Mouse (Mus musculus) spleen, adult 10 weeks (tissue): ENCODE measurements around the gene Sox15. TPM values are rescaled to one million over a fixed set of nuclear protein-coding genes. Genes with fewer than 3 reads are reported as not detected.

Experiments used
- polyA plus RNA-seq: library from polyadenylated mRNA; stranded (reverse); fragments of 350-450 nt; fragmentation: Illumina TruSeq; extraction: RNeasy Lipid Tissue Mini Kit (QIAGEN cat#74804); gene quantifications from one replicate; pipeline ENCODE4 v1.2.3, GENCODE M21; 2015; ENCODE audit warnings: low replicate concordance; ENCODE audit not compliant: insufficient read depth

Gene Sox15
- polyA plus RNA-seq = not detected

DNA sequence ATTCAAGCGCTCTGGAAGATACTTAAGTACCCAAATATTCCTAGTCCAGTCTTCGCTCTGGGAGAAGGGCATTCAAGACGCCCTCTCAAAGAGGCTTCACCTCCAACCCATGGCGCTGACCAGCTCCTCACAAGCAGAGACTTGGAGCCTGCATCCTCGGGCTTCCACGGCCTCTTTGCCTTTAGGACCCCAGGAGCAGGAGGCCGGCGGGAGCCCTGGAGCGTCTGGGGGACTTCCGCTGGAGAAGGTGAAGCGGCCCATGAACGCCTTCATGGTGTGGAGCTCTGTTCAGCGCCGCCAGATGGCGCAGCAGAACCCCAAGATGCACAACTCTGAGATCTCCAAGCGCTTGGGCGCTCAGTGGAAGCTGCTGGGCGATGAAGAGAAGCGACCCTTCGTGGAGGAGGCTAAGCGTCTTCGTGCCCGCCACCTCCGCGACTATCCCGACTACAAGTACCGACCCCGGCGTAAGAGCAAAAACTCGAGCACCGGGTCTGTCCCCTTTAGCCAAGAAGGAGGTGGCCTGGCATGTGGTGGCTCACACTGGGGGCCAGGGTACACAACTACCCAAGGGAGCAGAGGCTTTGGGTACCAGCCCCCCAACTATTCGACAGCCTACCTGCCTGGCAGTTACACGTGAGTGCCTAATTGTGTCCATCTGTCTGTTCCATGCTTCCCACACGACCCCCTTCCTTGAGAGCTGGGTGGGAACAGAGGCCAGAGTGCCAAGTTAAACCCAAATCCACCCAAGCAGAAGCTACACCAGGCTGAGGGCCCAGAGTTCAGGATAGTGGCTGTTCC is at the start of gene Sox15:
Sox15 (plus strand) TSS at position 51 of the 801 bp plus-strand sequence.

GRCm38 (mm10) chr11:69605726-69606490 is 49.2 kb upstream of the Sox15 start, which contains the start of gene Atp1b2:
Gene Atp1b2, minus strand, starts transcription at chr11:69605942.

DNA sequence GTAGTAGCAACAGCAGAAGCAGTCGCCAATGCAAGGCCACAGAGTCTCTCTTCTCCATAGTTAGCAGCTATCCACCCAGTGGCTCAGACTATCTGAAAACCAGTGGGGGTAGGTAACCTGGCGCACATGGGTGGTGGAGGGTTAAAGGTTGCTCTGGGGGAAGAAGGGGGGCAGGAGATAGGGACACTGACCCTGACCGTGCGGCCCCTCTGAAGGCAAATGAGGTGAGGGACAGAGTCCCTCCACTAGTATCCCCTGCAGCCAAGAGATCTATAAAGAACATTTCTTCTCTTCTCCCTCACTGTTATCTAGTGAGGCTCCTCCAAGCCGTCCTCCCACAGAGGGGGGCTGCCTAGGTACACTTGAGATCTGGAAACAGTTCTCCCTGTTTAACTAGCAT is 37.3 kb upstream of the Sox15 start, which contains the start of gene Shbg:
Shbg (minus strand) TSS at position 101 of the 400 bp plus-strand sequence.

DNA sequence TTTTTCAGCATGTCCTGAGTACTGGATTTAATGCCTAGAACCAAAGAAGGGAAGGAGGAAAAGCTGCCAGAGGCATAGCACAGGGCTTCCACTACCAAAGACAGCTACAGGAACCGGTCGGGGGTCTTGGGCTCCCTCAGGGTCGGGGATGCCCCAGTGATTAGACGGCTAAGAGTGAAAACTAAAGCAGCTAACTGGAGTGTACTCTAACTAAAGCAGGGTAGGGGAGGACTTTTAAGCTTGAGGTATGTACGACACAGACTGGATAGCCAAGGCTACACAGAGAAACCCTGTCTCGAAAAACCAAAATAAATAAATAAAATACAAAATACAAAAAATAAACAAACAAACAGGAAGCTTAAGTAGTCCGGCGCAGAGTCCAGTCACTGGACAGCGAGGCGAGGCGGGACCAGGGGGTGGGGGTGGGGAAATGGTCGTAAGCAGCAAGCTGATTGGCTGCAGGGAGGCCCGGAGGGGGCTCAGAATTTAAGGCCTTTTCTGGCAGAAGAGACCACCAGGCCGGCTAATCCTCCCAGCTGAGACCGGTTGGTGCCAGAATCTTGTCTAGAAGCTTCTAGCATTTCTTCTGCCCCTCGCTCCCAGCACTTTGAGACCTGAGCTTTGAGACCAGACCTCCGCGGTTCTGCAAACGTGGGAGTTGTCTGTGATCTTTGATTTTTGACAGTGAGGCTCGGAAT is 33.4 kb upstream of the Sox15 start, which contains the start of gene Sat2:
Sat2 (plus strand) TSS at position 454 of the 698 bp plus-strand sequence.

DNA sequence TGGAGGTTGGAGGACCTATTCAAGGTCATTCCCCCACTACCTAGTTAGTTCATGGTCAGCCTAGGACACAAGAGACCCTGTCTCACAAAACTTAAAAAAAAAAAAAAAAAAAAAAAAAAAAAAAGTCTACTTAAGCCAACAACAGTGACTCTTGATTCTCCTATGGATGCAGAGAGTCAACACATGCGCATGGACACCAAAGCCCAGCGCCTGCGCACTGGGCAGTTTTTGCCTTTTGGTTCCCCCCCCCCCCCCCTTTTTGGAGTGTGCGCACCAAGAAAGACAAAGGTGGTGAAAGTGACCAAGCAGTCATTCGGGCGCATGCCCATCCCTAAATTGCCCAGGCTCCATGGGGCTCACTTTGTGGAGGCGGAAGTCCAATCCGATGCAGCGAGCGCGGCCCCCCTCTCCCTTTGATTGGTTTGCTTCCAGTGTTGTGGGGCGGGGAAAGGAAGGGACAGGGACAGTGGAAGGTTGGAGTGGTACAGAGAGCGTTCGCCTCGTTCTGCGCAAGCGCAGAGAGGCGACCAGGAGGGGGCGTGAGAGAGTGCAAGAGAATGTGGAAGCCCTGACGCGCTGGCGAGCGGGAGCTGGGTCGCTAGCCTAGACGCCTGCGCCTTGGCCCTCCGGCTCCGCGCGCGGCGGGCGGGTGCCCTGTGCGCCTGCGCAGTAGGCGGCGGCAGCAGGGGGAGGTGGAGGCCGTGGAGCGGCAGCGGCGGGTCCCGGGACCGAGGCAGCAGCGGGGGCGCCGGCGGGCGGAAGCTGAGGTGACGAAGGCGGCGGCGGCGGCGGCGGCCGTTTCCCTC is 22.6 kb upstream of the Sox15 start, which contains the start of gene Fxr2:
Fxr2 (plus strand) TSS at position 707 of the 806 bp plus-strand sequence.

DNA sequence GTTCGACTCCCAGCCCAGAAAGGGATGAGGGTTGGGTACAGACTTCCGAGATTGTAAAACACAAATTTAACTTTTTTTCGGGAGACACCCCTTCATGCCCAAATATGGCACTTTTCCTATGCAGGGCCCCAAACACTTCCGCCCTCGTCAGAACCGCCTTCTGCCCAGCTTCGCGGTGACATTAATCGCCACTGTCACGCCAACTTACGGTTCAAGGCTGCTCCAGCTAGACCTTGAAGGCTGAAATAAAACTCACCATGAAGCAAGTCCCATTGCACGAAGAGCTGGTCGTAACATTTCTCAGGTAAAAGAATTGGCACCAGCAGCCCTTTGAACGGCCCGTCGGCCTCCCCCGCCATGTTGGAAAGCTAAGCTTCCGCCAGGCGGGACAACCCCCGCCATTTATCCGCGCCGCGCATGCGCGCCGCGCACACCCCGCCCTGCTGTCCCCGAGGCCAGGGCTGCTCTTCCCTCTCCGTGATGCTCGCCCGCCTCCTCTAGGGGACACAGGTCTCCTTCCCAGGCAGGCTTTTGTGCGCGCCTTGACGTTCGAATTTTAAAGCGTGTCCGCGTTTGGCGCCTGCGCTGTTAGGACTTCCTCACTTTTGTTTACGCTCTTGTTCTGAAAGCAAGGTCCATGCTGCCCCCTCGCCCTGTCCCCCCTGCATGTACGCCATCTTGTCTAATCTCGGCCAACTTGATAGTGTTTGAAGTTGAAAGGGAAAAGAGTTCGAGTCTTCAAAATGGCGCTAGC is 7.3 kb downstream of the Sox15 start, which contains the start of gene Mpdu1:
Mpdu1 (minus strand) TSS at position 430 of the 754 bp plus-strand sequence.

DNA sequence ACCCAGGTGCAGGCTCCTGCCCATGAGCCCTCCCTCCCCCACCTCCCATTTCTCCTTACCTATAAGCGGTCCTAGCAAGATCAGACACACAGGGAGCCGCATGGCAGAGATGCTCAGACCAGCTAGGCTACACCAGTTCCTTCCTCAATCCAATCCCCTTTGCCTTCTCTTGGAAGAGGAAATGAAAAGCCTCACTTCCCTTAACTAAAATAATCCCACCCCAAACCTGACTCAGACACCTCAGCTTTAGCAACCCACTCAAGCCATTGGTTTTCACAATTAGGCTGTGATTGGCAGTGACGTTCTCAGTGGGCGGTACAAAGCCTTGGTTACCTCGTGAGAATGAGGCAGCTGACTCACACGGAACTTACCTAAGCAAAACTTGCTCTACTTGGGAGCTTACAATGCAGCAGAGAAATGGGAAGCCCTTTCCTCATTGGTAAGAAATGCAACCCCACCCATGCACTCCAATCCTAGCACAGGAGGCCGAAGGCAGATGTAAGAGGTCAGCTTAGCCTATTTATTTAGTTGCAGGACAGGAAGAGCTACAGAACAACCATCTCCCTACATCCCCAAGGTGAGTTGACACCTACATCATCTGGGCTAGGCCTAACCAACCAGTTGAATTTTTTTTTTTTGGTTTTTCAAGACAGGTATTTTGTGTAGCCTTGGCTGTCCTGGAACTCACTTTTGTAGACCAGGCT is 11.0 kb downstream of the Sox15 start, which contains the start of gene Cd68:
Cd68 (minus strand) TSS at position 193 of the 704 bp plus-strand sequence.

DNA sequence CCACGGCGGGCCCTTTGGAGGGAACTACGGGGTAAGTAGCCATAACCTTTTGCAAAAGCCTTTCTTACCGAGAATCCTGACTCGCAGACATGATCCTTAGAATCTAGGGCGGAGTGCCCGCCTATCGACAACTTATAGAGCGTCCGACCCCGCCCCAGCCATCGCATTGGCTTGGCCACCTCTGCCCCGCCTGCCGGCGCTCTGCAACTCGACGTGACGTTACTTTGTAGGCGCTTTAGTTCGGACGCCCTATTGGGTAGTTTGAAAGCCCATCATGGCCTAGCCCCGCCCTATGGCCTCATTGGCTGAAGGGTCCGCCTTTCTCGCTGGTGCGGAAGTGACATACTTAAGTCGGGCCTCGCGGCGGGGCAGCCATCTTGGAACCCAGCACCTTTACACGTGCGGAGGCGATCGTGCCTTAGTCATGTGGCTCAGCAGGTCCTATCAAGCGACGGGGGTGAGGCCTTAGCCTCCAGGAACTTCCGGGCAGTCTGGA is 17.1 kb downstream of the Sox15 start, which contains the start of gene Eif4a1:
Eif4a1 (minus strand) TSS at position 213 of the 496 bp plus-strand sequence.

DNA sequence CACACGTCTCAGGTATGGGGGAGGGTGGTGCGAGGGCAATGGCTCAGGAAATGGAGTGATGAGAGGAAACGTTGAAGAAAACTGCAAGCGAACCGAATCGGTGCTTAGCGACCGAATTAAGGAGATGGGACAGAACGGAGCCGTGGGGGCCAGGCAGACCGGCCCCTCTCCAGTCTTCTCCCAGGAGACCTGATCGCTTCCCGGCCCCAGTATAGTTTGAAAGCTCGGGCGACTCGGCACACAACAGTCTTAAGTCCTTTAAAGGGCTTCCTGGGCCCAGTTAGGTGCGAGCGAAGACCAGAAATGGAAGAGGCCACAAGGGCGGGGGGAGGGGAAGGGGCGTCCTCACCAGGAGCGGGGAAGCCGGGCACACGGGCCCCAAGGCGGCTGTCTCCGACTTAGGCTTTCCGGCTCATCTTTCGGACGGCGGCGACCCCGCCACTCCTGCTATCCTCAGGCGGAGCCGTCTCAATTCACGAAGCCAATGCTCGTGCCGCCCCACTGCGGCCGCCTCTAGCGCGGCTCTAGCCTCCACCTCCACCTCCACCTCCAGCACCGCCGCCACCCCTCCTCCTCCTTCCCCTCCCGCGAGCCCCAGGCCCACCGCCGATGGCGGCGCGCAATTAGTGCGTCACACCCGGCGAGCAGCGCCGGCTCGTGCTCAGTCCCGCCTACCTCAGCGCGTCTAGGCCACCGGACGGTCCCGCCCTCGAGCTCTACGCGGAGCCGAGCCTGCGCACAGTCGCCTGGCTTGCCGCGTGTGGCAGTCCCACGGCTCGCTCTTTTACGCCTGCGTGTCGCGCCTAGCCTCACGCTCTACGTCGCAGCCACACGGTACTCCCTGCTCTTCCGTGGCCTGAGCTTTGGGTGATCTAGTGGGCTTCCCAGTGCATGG is 26.4 kb downstream of the Sox15 start, which contains the start of gene Senp3:
Senp3 (minus strand) TSS at position 771 of the 895 bp plus-strand sequence.

DNA sequence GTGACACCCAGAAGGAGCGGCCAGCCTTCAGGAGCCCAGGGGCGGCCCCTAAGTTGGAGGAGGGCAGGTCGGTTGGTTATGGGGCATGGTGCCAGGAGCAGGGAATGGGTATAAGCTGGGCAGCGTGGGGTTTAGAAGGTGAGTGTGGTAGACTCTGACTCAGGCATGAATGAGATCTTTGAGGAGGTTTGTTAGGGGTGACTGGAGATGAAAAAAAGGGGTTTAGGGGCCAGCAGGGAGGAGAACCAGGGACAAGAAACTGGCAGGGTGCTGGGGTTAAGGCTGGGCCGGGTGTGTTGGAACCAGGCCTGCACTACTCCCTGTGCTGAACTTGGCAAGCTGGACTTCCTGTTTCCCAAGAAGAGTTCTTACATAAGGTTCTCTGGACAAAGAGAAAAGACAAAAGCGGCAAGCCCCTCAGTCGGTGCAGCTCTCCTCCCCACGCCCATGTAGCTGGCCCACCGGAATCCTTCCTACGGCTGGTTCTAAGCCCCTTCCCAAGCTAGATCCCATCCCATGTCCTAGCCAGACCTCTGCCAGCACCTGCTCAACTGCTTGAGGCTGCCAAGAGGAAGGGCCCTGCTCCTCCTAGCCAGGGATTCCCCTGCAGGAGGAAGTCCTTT is 30.5 kb downstream of the Sox15 start, which contains the start of gene Tnfsf13:
Tnfsf13 (minus strand) TSS at position 259 of the 623 bp plus-strand sequence.

GRCm38 (mm10) chr11:69695361-69696181 is 40.5 kb downstream of the Sox15 start, which contains the start of the genes Tnfsf12 and Tnfsfm13:
Gene Tnfsf12, minus strand, starts transcription at chr11:69695849.
Gene Tnfsfm13, minus strand, starts transcription at chr11:69696098.

Other genes starting within 250 kb of the Sox15 start
- 8.9 TPM for gene Kdm6b, start 241.6 kb upstream of the Sox15 start, polyA plus RNA-seq
- 0.51 TPM for gene Dnah2, start 106.2 kb upstream of the Sox15 start, polyA plus RNA-seq
- gene Efnb3, start 95.1 kb upstream of the Sox15 start, polyA plus RNA-seq = 0.88 TPM
- gene Wrap53, start 75.1 kb upstream of the Sox15 start, polyA plus RNA-seq = 7.7 TPM
- gene Trp53, start 75.0 kb upstream of the Sox15 start, polyA plus RNA-seq = 99.7 TPM
- gene Atp1b2, start 49.4 kb upstream of the Sox15 start, polyA plus RNA-seq = 15.0 TPM
- gene Shbg, start 37.4 kb upstream of the Sox15 start, polyA plus RNA-seq = not detected
- gene Sat2, start 33.3 kb upstream of the Sox15 start, polyA plus RNA-seq = 3.1 TPM
- gene Fxr2, start 22.3 kb upstream of the Sox15 start, polyA plus RNA-seq = 49.8 TPM
- gene Mpdu1, start 7.3 kb downstream of the Sox15 start, polyA plus RNA-seq = 58.3 TPM
- 75.0 TPM for gene Cd68, start 10.8 kb downstream of the Sox15 start, polyA plus RNA-seq
- gene Eif4a1, start 17.1 kb downstream of the Sox15 start, polyA plus RNA-seq = 820 TPM
- gene Senp3, start 26.8 kb downstream of the Sox15 start, polyA plus RNA-seq = 194 TPM
- 17.3 TPM for gene Tnfsf13, start 30.5 kb downstream of the Sox15 start, polyA plus RNA-seq
- 12.0 TPM for gene Tnfsf12, start 40.5 kb downstream of the Sox15 start, polyA plus RNA-seq
- gene Tnfsfm13, start 40.8 kb downstream of the Sox15 start, polyA plus RNA-seq = 7.2 TPM
- 121 TPM for gene Polr2a, start 103.3 kb downstream of the Sox15 start, polyA plus RNA-seq
- gene Slc35g3, start 106.7 kb downstream of the Sox15 start, polyA plus RNA-seq = not detected
- 27.8 TPM for gene Zbtb4, start 110.6 kb downstream of the Sox15 start, polyA plus RNA-seq
- 10.8 TPM for gene Chrnb1, start 140.6 kb downstream of the Sox15 start, polyA plus RNA-seq
- 2.2 TPM for gene Fgf11, start 146.5 kb downstream of the Sox15 start, polyA plus RNA-seq
- gene Tmem102, start 150.3 kb downstream of the Sox15 start, polyA plus RNA-seq = not detected
- gene Gm39566, start 160.0 kb downstream of the Sox15 start, polyA plus RNA-seq = not detected
- gene Spem2, start 163.2 kb downstream of the Sox15 start, polyA plus RNA-seq = not detected
- gene Spem1, start 166.9 kb downstream of the Sox15 start, polyA plus RNA-seq = not detected
- gene Nlgn2, start 182.5 kb downstream of the Sox15 start, polyA plus RNA-seq = 4.4 TPM
- 87.3 TPM for gene Tmem256, start 183.2 kb downstream of the Sox15 start, polyA plus RNA-seq
- 11.9 TPM for gene Plscr3, start 191.1 kb downstream of the Sox15 start, polyA plus RNA-seq
- 0.26 TPM for gene Tnk1, start 203.4 kb downstream of the Sox15 start, polyA plus RNA-seq
- gene Tmem95, start 222.7 kb downstream of the Sox15 start, polyA plus RNA-seq = not detected
- 4.5 TPM for gene Kctd11, start 226.1 kb downstream of the Sox15 start, polyA plus RNA-seq
- gene Acap1, start 240.2 kb downstream of the Sox15 start, polyA plus RNA-seq = 190 TPM
- gene 2810408A11Rik, start 245.7 kb downstream of the Sox15 start, polyA plus RNA-seq = 3.1 TPM
- 19.6 TPM for gene Neurl4, start 245.8 kb downstream of the Sox15 start, polyA plus RNA-seq